Mouse (Mus musculus) spleen, adult 2 months (tissue): ENCODE results near the gene Pde8b. TPM values are rescaled to one million over a fixed set of nuclear protein-coding genes. Genes with fewer than 3 reads are reported as not detected.

Experiments used
- DNase-seq, 2 experiments: peaks; one replicate each; pipeline versions ENCODE4 v3.0.0 to v3.0.0-alpha.2; 2012 to 2021; ENCODE audit warnings: low spot score in 2 of 2, low read depth in 1 of 2
- H3K27ac ChIP-seq: fragments of 200-500 bp; 2 replicates; pipeline ENCODE4 v1.5.1; 2012; ENCODE audit warnings: low read length, inconsistent platforms; ENCODE audit not compliant: insufficient read depth
- H3K27me3 ChIP-seq: fragments of 200-500 bp; 2 replicates; pipeline ENCODE4 v1.6.1; 2012; ENCODE audit warnings: mild to moderate bottlenecking, moderate library complexity, low read length, inconsistent platforms; ENCODE audit not compliant: control insufficient read depth, insufficient read depth
- H3K36me3 ChIP-seq: fragments of 200-500 bp; 2 replicates; pipeline ENCODE4 v1.6.1; 2012; ENCODE audit warnings: mild to moderate bottlenecking, low read length, inconsistent platforms; ENCODE audit not compliant: control insufficient read depth, insufficient read depth
- H3K4me1 ChIP-seq: fragments of 200-500 bp; 2 replicates; pipeline ENCODE4 v1.6.1; 2011; ENCODE audit warnings: inconsistent platforms; ENCODE audit not compliant: control insufficient read depth, insufficient read depth, insufficient read length
- H3K4me3 ChIP-seq: fragments of 200-500 bp; 2 replicates; pipeline ENCODE4 v1.5.1; 2011; ENCODE audit warnings: mild to moderate bottlenecking, inconsistent platforms; ENCODE audit not compliant: insufficient read depth, insufficient read length; ENCODE audit errors: extremely low read depth
- CTCF ChIP-seq: fragments of 200-500 bp; IDR thresholded peaks from 2 replicates; pipeline ENCODE4 v1.5.1; 2011; ENCODE audit warnings: mild to moderate bottlenecking, inconsistent platforms; ENCODE audit not compliant: insufficient read depth, insufficient read length, insufficient replicate concordance; ENCODE audit errors: extremely low read depth
- POLR2A ChIP-seq: fragments of 200-500 bp; IDR thresholded peaks from 2 replicates; pipeline ENCODE4 v1.6.1; 2011; ENCODE audit warnings: low read depth, low read length, inconsistent platforms
- WGBS: fragments of 180-500 bp; shearing (Covaris S2); methylation state at CpG from one replicate; pipeline ENCODE4 v1.1.7; 2018; 5-methylcytosine and 5-hydroxymethylcytosine counted together
- polyA plus RNA-seq: library from polyadenylated mRNA; depleted of rRNA; stranded (reverse); fragments of >200 nt; gene quantifications from 2 replicates; pipeline ENCODE4 v1.2.3, GENCODE M21; 2012

The Pde8b gene
- polyA plus RNA-seq, 1 experiment, result 0.71 TPM

GRCm38 (mm10) chr13:95189111-95189510, 61.0 kb downstream of the Pde8b start:
- no peaks in the 10 kb centered on the region for H3K36me3 ChIP-seq
- no peak overlapping the region for H3K4me3 ChIP-seq
- WGBS, result 92% methylated on average over 2 of the region's 2 CpGs
- H3K27me3 ChIP-seq, result no peaks in the 10 kb centered on the region
- no peak for DNase-seq
- TF ChIP-seq CTCF, result no peak
- no peak for TF ChIP-seq POLR2A
- no peaks in the 10 kb centered on the region for H3K4me1 ChIP-seq
- H3K27ac ChIP-seq, result no peak overlapping the region

GRCm38 (mm10) chr13:95187153-95187665, 62.9 kb downstream of the Pde8b start:
- H3K36me3 ChIP-seq, result no peaks in the 10 kb centered on the region
- H3K27me3 ChIP-seq, result no peaks in the 10 kb centered on the region
- WGBS, result 91% methylated on average over 5 of the region's 5 CpGs
- DNase-seq, result no peak
- no peak overlapping the region for H3K27ac ChIP-seq
- H3K4me3 ChIP-seq, result no peak overlapping the region
- TF ChIP-seq CTCF, result no peak
- TF ChIP-seq POLR2A, result no peak
- H3K4me1 ChIP-seq, result no peaks in the 10 kb centered on the region

GRCm38 (mm10) chr13:95186741-95187035, 63.4 kb downstream of the Pde8b start:
- Histone ChIP-seq H3K4me3 (no peak overlapping the region), H3K27me3 (no peaks in the 10 kb centered on the region), H3K36me3 (no peaks in the 10 kb centered on the region), H3K27ac (no peak overlapping the region), H3K4me1 (no peaks in the 10 kb centered on the region)
- DNase-seq, result no peak
- 83% methylated on average over 4 of the region's 4 CpGs for WGBS
- no peak for TF ChIP-seq POLR2A

GRCm38 (mm10) chr13:95185891-95186740, 64.0 kb downstream of the Pde8b start:
- H3K4me3 ChIP-seq, result no peak overlapping the region
- TF ChIP-seq CTCF, result no peak
- TF ChIP-seq POLR2A, result no peak
- WGBS, result 53% methylated on average over 10 of the region's 10 CpGs
- H3K36me3 ChIP-seq, result no peaks in the 10 kb centered on the region
- no peak for DNase-seq
- no peaks in the 10 kb centered on the region for H3K4me1 ChIP-seq
- H3K27me3 ChIP-seq, result no peaks in the 10 kb centered on the region
- H3K27ac ChIP-seq, result no peak overlapping the region

- no peaks in the 10 kb centered on the region for H3K27me3 ChIP-seq
- no peaks in the 10 kb centered on the region for H3K4me1 ChIP-seq
- no peak for DNase-seq
- TF ChIP-seq POLR2A (no peak), CTCF (no peak)
- no peak overlapping the region for H3K4me3 ChIP-seq
- WGBS, result 84% methylated on average over 2 of the region's 2 CpGs
- no peak overlapping the region for H3K27ac ChIP-seq
- H3K36me3 ChIP-seq, result no peaks in the 10 kb centered on the region
Measured at GRCm38 (mm10) chr13:95183686-95184085, 66.5 kb downstream of the Pde8b start.

GRCm38 (mm10) chr13:95180208-95180607, 69.9 kb downstream of the Pde8b start:
- no peak for TF ChIP-seq CTCF
- TF ChIP-seq POLR2A, result no peak
- 92% methylated on average over 2 of the region's 2 CpGs for WGBS

GRCm38 (mm10) chr13:95177326-95177725, 72.8 kb downstream of the Pde8b start:
- no peaks in the 10 kb centered on the region for H3K4me1 ChIP-seq
- H3K27ac ChIP-seq, result no peak overlapping the region
- H3K4me3 ChIP-seq, result no peak overlapping the region
- H3K36me3 ChIP-seq, result no peaks in the 10 kb centered on the region
- TF ChIP-seq POLR2A, result no peak
- no peak for TF ChIP-seq CTCF
- H3K27me3 ChIP-seq, result no peaks in the 10 kb centered on the region
- DNase-seq, result no peak
- WGBS, result 73% methylated on average over 9 of the region's 9 CpGs

More at GRCm38 (mm10) chr13:95180208-95180607, 69.9 kb downstream of the Pde8b start:
- H3K4me1 ChIP-seq, result no peaks in the 10 kb centered on the region
- H3K4me3 ChIP-seq, result no peak overlapping the region
- no peaks in the 10 kb centered on the region for H3K36me3 ChIP-seq
- no peaks in the 10 kb centered on the region for H3K27me3 ChIP-seq
- H3K27ac ChIP-seq, result no peak overlapping the region
- no peak for DNase-seq
